Mouse (Mus musculus): ENCODE data around the gene Gm43720. TPM values are rescaled to one million over a fixed set of nuclear protein-coding genes. Genes with fewer than 3 reads are reported as not detected.

Gm43720 gene
- 0.07 and 0.16 TPM in 2 replicates for polyA plus RNA-seq (2016; fragmentation: Nextera tagmentation; extraction: Ambion mirVana)

- peak within 1 kb of the TSS; percentile 75 for H3K4me3 ChIP-seq
- peaks cover 20% of the 10 kb centered on the region; the same call in 1 of the 2 replicates for H3K27me3 ChIP-seq (ENCODE audit: insufficient read depth, poor library complexity, severe bottlenecking)
- peaks cover 38% of the 10 kb centered on the region for H3K4me1 ChIP-seq
- WGBS = 1% methylated on average over 56 of the region's 56 CpGs
- H3K27ac ChIP-seq = peak within 1 kb of the TSS; percentile 83
- H3K9me3 ChIP-seq = no peaks in the 10 kb centered on the region
- peak; percentile 99 for DNase-seq (ENCODE audit: low spot score)
- H3K36me3 ChIP-seq = peaks cover 19% of the 10 kb centered on the region
Observed at GRCm38 (mm10) chr5:138279585-138280424, at the start of gene Gm43720, which contains the start of the genes Gpc2 and Stag3. Gene Gm43720 (minus strand): TSS chr5:138279958. Gene Gpc2 (minus strand): TSS chr5:138280005. Gene Stag3 (plus strand): TSS chr5:138280240.

- Histone ChIP-seq H3K27me3 (ENCODE audit: insufficient read depth, poor library complexity, severe bottlenecking) (no peaks in the 10 kb centered on the region), H3K9me3 (no peaks in the 10 kb centered on the region), H3K36me3 (no peaks in the 10 kb centered on the region), H3K27ac (no peak overlapping the region), H3K4me1 (no peaks in the 10 kb centered on the region), H3K4me3 (no peak overlapping the region)
- 79% methylated on average over 3 of the region's 3 CpGs for WGBS
- DNase-seq (ENCODE audit: low spot score) = no peak
Observed at GRCm38 (mm10) chr5:138312795-138313194, 33.0 kb upstream of the Gm43720 start.

GRCm38 (mm10) chr5:138299613-138300012 lies 19.9 kb upstream of the Gm43720 start:
- Histone ChIP-seq H3K36me3 (no peaks in the 10 kb centered on the region), H3K4me1 (peaks cover 5% of the 10 kb centered on the region; the same call in 1 of the 2 replicates), H3K4me3 (no peak overlapping the region), H3K27me3 (ENCODE audit: insufficient read depth, poor library complexity, severe bottlenecking) (no peaks in the 10 kb centered on the region), H3K9me3 (no peaks in the 10 kb centered on the region), H3K27ac (no peak overlapping the region)
- 66% methylated on average over 2 of the region's 2 CpGs for WGBS
- DNase-seq (ENCODE audit: low spot score) = no peak

- Histone ChIP-seq H3K4me1 (peaks cover 5% of the 10 kb centered on the region; the same call in 1 of the 2 replicates), H3K4me3 (no peak overlapping the region), H3K9me3 (no peaks in the 10 kb centered on the region), H3K27me3 (ENCODE audit: insufficient read depth, poor library complexity, severe bottlenecking) (no peaks in the 10 kb centered on the region), H3K27ac (no peak overlapping the region), H3K36me3 (no peaks in the 10 kb centered on the region)
- no peak for DNase-seq (ENCODE audit: low spot score)
Observed at GRCm38 (mm10) chr5:138294158-138294557, 14.4 kb upstream of the Gm43720 start.

GRCm38 (mm10) chr5:138291638-138292037 lies 11.9 kb upstream of the Gm43720 start:
- Histone ChIP-seq H3K27me3 (ENCODE audit: insufficient read depth, poor library complexity, severe bottlenecking) (no peaks in the 10 kb centered on the region), H3K4me1 (no peaks in the 10 kb centered on the region), H3K9me3 (no peaks in the 10 kb centered on the region), H3K4me3 (no peak overlapping the region), H3K27ac (no peak overlapping the region), H3K36me3 (no peaks in the 10 kb centered on the region)
- DNase-seq (ENCODE audit: low spot score) = no peak
- WGBS = 63% methylated on average over 1 of the region's 1 CpGs

- no peaks in the 10 kb centered on the region for H3K9me3 ChIP-seq
- no peaks in the 10 kb centered on the region for H3K36me3 ChIP-seq
- H3K27me3 ChIP-seq (ENCODE audit: insufficient read depth, poor library complexity, severe bottlenecking) = no peaks in the 10 kb centered on the region
- no peak overlapping the region for H3K27ac ChIP-seq
- H3K4me1 ChIP-seq = no peaks in the 10 kb centered on the region
- no peak for DNase-seq (ENCODE audit: low spot score)
- H3K4me3 ChIP-seq = no peak overlapping the region
- WGBS = 81% methylated on average over 3 of the region's 3 CpGs
Observed at GRCm38 (mm10) chr5:138287861-138288260, 8.1 kb upstream of the Gm43720 start.

GRCm38 (mm10) chr5:138283540-138283939 lies 3.8 kb upstream of the Gm43720 start:
- Histone ChIP-seq H3K27me3 (ENCODE audit: insufficient read depth, poor library complexity, severe bottlenecking) (peaks cover 8% of the 10 kb centered on the region; the same call in 1 of the 2 replicates), H3K36me3 (no peaks in the 10 kb centered on the region), H3K9me3 (no peaks in the 10 kb centered on the region), H3K27ac (no peak overlapping the region), H3K4me1 (peaks cover 12% of the 10 kb centered on the region), H3K4me3 (no peak overlapping the region)
- DNase-seq (ENCODE audit: low spot score) = no peak
- 43% methylated on average over 1 of the region's 1 CpGs for WGBS

- H3K27me3 ChIP-seq (ENCODE audit: insufficient read depth, poor library complexity, severe bottlenecking) = peaks cover 10% of the 10 kb centered on the region; the same call in 1 of the 2 replicates
- no peak overlapping the region for H3K4me3 ChIP-seq
- H3K36me3 ChIP-seq = peaks cover 11% of the 10 kb centered on the region
- DNase-seq (ENCODE audit: low spot score) = peak; percentile 68
- H3K9me3 ChIP-seq = no peaks in the 10 kb centered on the region
- H3K27ac ChIP-seq = no peak overlapping the region
- peaks cover 20% of the 10 kb centered on the region for H3K4me1 ChIP-seq
- WGBS = 58% methylated on average over 2 of the region's 2 CpGs
Observed at GRCm38 (mm10) chr5:138281798-138282197, 2.0 kb upstream of the Gm43720 start.

- Histone ChIP-seq H3K36me3 (peaks cover 15% of the 10 kb centered on the region), H3K27me3 (ENCODE audit: insufficient read depth, poor library complexity, severe bottlenecking) (peaks cover 19% of the 10 kb centered on the region; the same call in 1 of the 2 replicates), H3K9me3 (no peaks in the 10 kb centered on the region), H3K4me3 (no peak overlapping the region), H3K4me1 (peaks cover 28% of the 10 kb centered on the region), H3K27ac (no peak overlapping the region)
- peak; percentile 73 for DNase-seq (ENCODE audit: low spot score)
- WGBS = 88% methylated on average over 15 of the region's 15 CpGs
Observed at GRCm38 (mm10) chr5:138280829-138281228, 1.1 kb upstream of the Gm43720 start.

- H3K4me1 ChIP-seq = peaks cover 32% of the 10 kb centered on the region
- no peaks in the 10 kb centered on the region for H3K9me3 ChIP-seq
- peak overlapping the region; percentile 75 for H3K4me3 ChIP-seq
- peak overlapping the region; percentile 83; the same call in 1 of the 2 replicates for H3K27ac ChIP-seq
- 20% methylated on average over 26 of the region's 26 CpGs for WGBS
- H3K27me3 ChIP-seq (ENCODE audit: insufficient read depth, poor library complexity, severe bottlenecking) = peaks cover 20% of the 10 kb centered on the region; the same call in 1 of the 2 replicates
- no peak for DNase-seq (ENCODE audit: low spot score)
- H3K36me3 ChIP-seq = peaks cover 15% of the 10 kb centered on the region
Observed at GRCm38 (mm10) chr5:138280425-138280768, 639 bp upstream of the Gm43720 start.

- peak; percentile 59 for DNase-seq (ENCODE audit: low spot score)
- Histone ChIP-seq H3K27me3 (ENCODE audit: insufficient read depth, poor library complexity, severe bottlenecking) (peaks cover 30% of the 10 kb centered on the region; the same call in 1 of the 2 replicates), H3K4me1 (peaks cover 38% of the 10 kb centered on the region), H3K27ac (no peak overlapping the region), H3K4me3 (no peak overlapping the region), H3K9me3 (no peaks in the 10 kb centered on the region), H3K36me3 (peaks cover 24% of the 10 kb centered on the region)
- 87% methylated on average over 7 of the region's 7 CpGs for WGBS
Observed at GRCm38 (mm10) chr5:138277994-138278393, 1.8 kb downstream of the Gm43720 start.

- Histone ChIP-seq H3K9me3 (no peaks in the 10 kb centered on the region), H3K36me3 (peaks cover 24% of the 10 kb centered on the region), H3K4me3 (peak overlapping the region; percentile 45), H3K27ac (peak overlapping the region; percentile 37; the same call in 1 of the 2 replicates), H3K27me3 (ENCODE audit: insufficient read depth, poor library complexity, severe bottlenecking) (peaks cover 38% of the 10 kb centered on the region; the same call in 1 of the 2 replicates), H3K4me1 (peaks cover 56% of the 10 kb centered on the region)
- peak; percentile 76 for DNase-seq (ENCODE audit: low spot score)
- 24% methylated on average over 41 of the region's 41 CpGs for WGBS
Observed at GRCm38 (mm10) chr5:138275216-138276050, 4.3 kb downstream of the Gm43720 start.
